Mouse (Mus musculus) hindbrain, postnatal 0 days (tissue): ENCODE measurements around the gene Gm17374. TPM values are rescaled to one million over a fixed set of nuclear protein-coding genes. Genes with fewer than 3 reads are reported as not detected.
"Not testable (repeated sequence)": the region's sequence is repeated elsewhere in the genome, so short reads cannot be mapped to it uniquely, and the experiment has no call there.

ENCODE experiments used
- ATAC-seq: fragments of 200-750 bp; cut with Nextera tagmentation; 2 replicates; pipeline ENCODE4 v1.8.0; 2017; ENCODE audit warnings: mild to moderate bottlenecking, moderate TSS enrichment, moderate library complexity
- DNase-seq: peaks from one replicate; pipeline ENCODE4 v3.0.0-alpha.2; 2015; ENCODE audit warnings: low spot score
- H3K27ac ChIP-seq: fragments of 300-500 bp; sonication (generic); 2 replicates; pipeline ENCODE4 v1.5.1; 2014; ENCODE audit warnings: mild to moderate bottlenecking
- H3K27me3 ChIP-seq: fragments of 300-500 bp; sonication (generic); 2 replicates; pipeline ENCODE4 v1.6.1; 2014; ENCODE audit warnings: low read length, mixed read lengths; ENCODE audit not compliant: insufficient read depth
- H3K36me3 ChIP-seq: fragments of 300-500 bp; sonication (generic); 2 replicates; pipeline ENCODE4 v1.6.1; 2014; ENCODE audit warnings: low read length, mixed read lengths; ENCODE audit not compliant: insufficient read depth
- H3K4me1 ChIP-seq: fragments of 300-500 bp; sonication (generic); 2 replicates; pipeline ENCODE4 v1.6.1; 2014; ENCODE audit warnings: antibody characterized with exemption, low read length, mixed read lengths; ENCODE audit not compliant: insufficient read depth
- H3K4me2 ChIP-seq: fragments of 300-500 bp; sonication (generic); 2 replicates; pipeline ENCODE4 v1.6.1; 2014; ENCODE audit warnings: low read depth, mild to moderate bottlenecking, low read length, moderate library complexity, mixed read lengths
- H3K4me3 ChIP-seq: fragments of 300-500 bp; sonication (generic); 2 replicates; pipeline ENCODE4 v1.5.1; 2014; ENCODE audit warnings: low read length
- H3K9ac ChIP-seq: fragments of 300-500 bp; sonication (generic); replicated peaks from 2 replicates; pipeline ENCODE4 v1.6.1; 2014; ENCODE audit warnings: mild to moderate bottlenecking, low read length, moderate library complexity, mixed read lengths
- H3K9me3 ChIP-seq: fragments of 300-500 bp; sonication (generic); 2 replicates; pipeline ENCODE4 v1.6.1; 2016; ENCODE audit warnings: low read length, mixed read lengths
- CTCF ChIP-seq: IDR thresholded peaks from 2 replicates; pipeline ENCODE4 v1.5.1; 2016; ENCODE audit warnings: antibody characterized with exemption, control low read depth, low read depth
- WGBS: fragments of 180-500 bp; shearing (Covaris S2); extraction: QIAGEN DNeasy Blood & Tissue Kit; methylation state at CpG from one replicate; pipeline ENCODE4 v1.1.7; 2014; 5-methylcytosine and 5-hydroxymethylcytosine counted together
- polyA plus RNA-seq: library from polyadenylated mRNA; unstranded; fragments of >200 nt; fragmentation: Nextera tagmentation; extraction: Ambion mirVana; gene quantifications from 2 replicates; pipeline ENCODE4 v1.2.1, GENCODE M21; 2015
- total RNA-seq: library from RNA; depleted of rRNA; stranded (reverse); fragments of >200 nt; gene quantifications from 2 replicates; pipeline ENCODE4 v1.2.3, GENCODE M21; 2014; rRNA removed

Gene Gm17374
- total RNA-seq (not detected in 2 replicates), polyA plus RNA-seq (not detected in 2 replicates)

- WGBS = 95% methylated on average over 4 of the region's 4 CpGs
- H3K36me3 ChIP-seq, DNase-seq, H3K9ac ChIP-seq, H3K4me1 ChIP-seq, H3K27ac ChIP-seq, H3K4me3 ChIP-seq, H3K27me3 ChIP-seq, H3K4me2 ChIP-seq, ATAC-seq, H3K9me3 ChIP-seq: not testable (repeated sequence)
Measured at GRCm38 (mm10) chr2:140151743-140152142, at the start of gene Gm17374. Gene Gm17374, plus strand, starts transcription at chr2:140152043.

- Histone ChIP-seq H3K27ac (no peak overlapping the region), H3K36me3 (no peaks in the 10 kb centered on the region), H3K9me3 (no peaks in the 10 kb centered on the region), H3K4me1 (no peaks in the 10 kb centered on the region), H3K4me2 (no peak overlapping the region), H3K9ac (no peak overlapping the region), H3K27me3 (no peaks in the 10 kb centered on the region), H3K4me3 (no peak overlapping the region)
- WGBS = 71% methylated on average over 3 of the region's 3 CpGs
- ATAC-seq (no peak), DNase-seq (no peak)
- no peak for TF ChIP-seq CTCF
Measured at GRCm38 (mm10) chr2:140104951-140105350, 46.9 kb upstream of the Gm17374 start.

GRCm38 (mm10) chr2:140107641-140108040 lies 44.2 kb upstream of the Gm17374 start:
- H3K4me1 ChIP-seq = no peaks in the 10 kb centered on the region
- no peak overlapping the region for H3K4me2 ChIP-seq
- no peak for TF ChIP-seq CTCF
- no peaks in the 10 kb centered on the region for H3K27me3 ChIP-seq
- H3K9me3 ChIP-seq = no peaks in the 10 kb centered on the region
- DNase-seq (no peak), ATAC-seq (no peak)
- H3K9ac ChIP-seq = no peak overlapping the region
- H3K27ac ChIP-seq = no peak overlapping the region
- 87% methylated on average over 4 of the region's 4 CpGs for WGBS
- H3K4me3 ChIP-seq = no peak overlapping the region
- H3K36me3 ChIP-seq = no peaks in the 10 kb centered on the region

GRCm38 (mm10) chr2:140108945-140109344 lies 42.9 kb upstream of the Gm17374 start:
- Histone ChIP-seq H3K4me2 (no peak overlapping the region), H3K27ac (no peak overlapping the region), H3K4me3 (no peak overlapping the region), H3K9ac (no peak overlapping the region), H3K36me3 (no peaks in the 10 kb centered on the region), H3K4me1 (no peaks in the 10 kb centered on the region), H3K27me3 (no peaks in the 10 kb centered on the region), H3K9me3 (no peaks in the 10 kb centered on the region)
- no peak for TF ChIP-seq CTCF
- ATAC-seq (no peak), DNase-seq (no peak)
- WGBS = 37% methylated on average over 1 of the region's 1 CpGs

GRCm38 (mm10) chr2:140113851-140114250 lies 38.0 kb upstream of the Gm17374 start:
- TF ChIP-seq CTCF = no peak
- ATAC-seq = no peak

GRCm38 (mm10) chr2:140125516-140125915 lies 26.3 kb upstream of the Gm17374 start:
- TF ChIP-seq CTCF = 0 out of 2 replicates have a peak, but pooled peaks have one; percentile 7
- H3K4me1 ChIP-seq = no peaks in the 10 kb centered on the region
- no peak overlapping the region for H3K4me2 ChIP-seq
- DNase-seq (no peak), ATAC-seq (no peak)
- H3K9ac ChIP-seq = no peak overlapping the region
- H3K9me3 ChIP-seq = no peaks in the 10 kb centered on the region
- H3K36me3 ChIP-seq = peaks cover 32% of the 10 kb centered on the region; the same call in 1 of the 2 replicates
- no peak overlapping the region for H3K27ac ChIP-seq
- no peaks in the 10 kb centered on the region for H3K27me3 ChIP-seq
- no peak overlapping the region for H3K4me3 ChIP-seq
- 86% methylated on average over 2 of the region's 2 CpGs for WGBS

More at GRCm38 (mm10) chr2:140113851-140114250, 38.0 kb upstream of the Gm17374 start:
- DNase-seq = no peak
- Histone ChIP-seq H3K36me3 (no peaks in the 10 kb centered on the region), H3K9ac (no peak overlapping the region), H3K27ac (no peak overlapping the region), H3K27me3 (no peaks in the 10 kb centered on the region), H3K4me2 (no peak overlapping the region), H3K4me3 (no peak overlapping the region), H3K4me1 (no peaks in the 10 kb centered on the region), H3K9me3 (no peaks in the 10 kb centered on the region)
- WGBS = 88% methylated on average over 8 of the region's 8 CpGs

GRCm38 (mm10) chr2:140159186-140159730 lies 7.4 kb downstream of the Gm17374 start:
- ATAC-seq (no peak), DNase-seq (peak; percentile 78)
- 82% methylated on average over 3 of the region's 3 CpGs for WGBS
- no peak overlapping the region for H3K4me3 ChIP-seq
- H3K27me3 ChIP-seq = no peaks in the 10 kb centered on the region
- H3K9me3 ChIP-seq = no peaks in the 10 kb centered on the region
- H3K27ac ChIP-seq = no peak overlapping the region
- peak; percentile 60 for TF ChIP-seq CTCF
- peaks cover 12% of the 10 kb centered on the region for H3K36me3 ChIP-seq
- H3K4me1 ChIP-seq = no peaks in the 10 kb centered on the region
- no peak overlapping the region for H3K4me2 ChIP-seq
- no peak overlapping the region for H3K9ac ChIP-seq
